Mouse (Mus musculus): ENCODE measurements around the gene Foxs1. TPM values are rescaled to one million over a fixed set of nuclear protein-coding genes. Genes with fewer than 3 reads are reported as not detected.

The Foxs1 gene
- total RNA-seq, 2 experiments from 2014 or later: 1.8 to 2.4 TPM

GRCm38 (mm10) chr2:152903586-152903985 is 29.4 kb downstream of the Foxs1 start:
- DNase-seq: no peak

DNA sequence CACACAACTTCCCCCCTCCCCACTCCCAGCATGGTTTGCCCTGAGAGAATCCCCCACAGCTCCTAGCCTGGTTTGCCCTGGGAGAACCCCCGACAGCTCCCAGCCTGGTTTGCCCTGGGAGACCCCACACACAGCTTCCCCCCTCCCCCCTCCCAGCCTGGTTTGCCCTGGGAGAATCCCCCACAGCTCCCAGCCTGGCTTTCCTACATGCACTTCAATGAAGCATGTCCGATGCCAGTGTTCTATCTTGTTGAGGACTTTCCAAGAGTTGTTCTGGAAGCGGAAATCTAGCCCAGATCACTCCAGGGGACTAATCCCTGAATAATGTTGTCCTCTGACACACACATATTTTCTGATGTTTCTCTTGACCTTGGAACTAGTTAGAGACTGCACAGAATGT is 30.4 kb downstream of the Foxs1 start:
- DNase-seq: no peak

- no peak for DNase-seq
Observed at GRCm38 (mm10) chr2:152901296-152901695, 31.7 kb downstream of the Foxs1 start.

GRCm38 (mm10) chr2:152899011-152899410 is 34.0 kb downstream of the Foxs1 start:
- DNase-seq: peak; percentile 49

- DNase-seq: no peak
Observed at GRCm38 (mm10) chr2:152896926-152897325, 36.1 kb downstream of the Foxs1 start.

- no peak for DNase-seq
Observed at GRCm38 (mm10) chr2:152895834-152896233, 37.2 kb downstream of the Foxs1 start.

DNA sequence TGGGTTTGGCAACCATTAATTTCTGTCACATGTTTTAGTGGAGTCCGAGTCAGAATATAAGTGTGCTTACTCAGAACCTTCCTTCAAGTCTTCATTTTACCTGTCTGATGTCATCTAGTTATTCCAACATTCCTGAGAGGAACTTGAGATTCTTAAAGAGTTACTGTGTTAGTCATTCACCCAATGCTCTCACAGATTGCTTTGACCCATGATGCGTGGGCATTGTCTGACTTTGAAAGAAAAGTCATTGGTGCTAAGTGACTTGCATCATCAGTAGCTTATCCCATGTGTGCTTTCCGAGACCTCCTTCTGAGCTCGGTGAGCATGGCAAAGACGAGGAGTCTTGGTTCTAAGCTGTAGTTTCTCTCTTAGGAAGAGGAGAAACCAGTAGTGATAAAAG is 44.2 kb downstream of the Foxs1 start:
- DNase-seq: no peak

GRCm38 (mm10) chr2:152887230-152887629 is 45.8 kb downstream of the Foxs1 start:
- DNase-seq: no peak

GRCm38 (mm10) chr2:152884101-152884645 is 48.8 kb downstream of the Foxs1 start:
- DNase-seq: no peak

Other genes starting within 250 kb of the Foxs1 start
- 10 to 100 TPM; 11.3 to 11.5 TPM for gene Mcts2, start 246.2 kb downstream of the Foxs1 start, total RNA-seq (2021)
- gene Id1, start 197.0 kb downstream of the Foxs1 start, total RNA-seq (2021): 10 to 100 TPM in 1 of 2 experiments, 1 to 10 TPM in 1; 9.7 to 14.0 TPM
- 1 to 10 TPM; 2.2 to 2.7 TPM for gene Cox4i2, start 179.0 kb downstream of the Foxs1 start, total RNA-seq (2021)
- 10 to 100 TPM; 13.8 to 16.4 TPM for gene Bcl2l1, start 101.5 kb downstream of the Foxs1 start, total RNA-seq (2021)
- gene Tpx2, start 85.2 kb downstream of the Foxs1 start, total RNA-seq (2021): 1 to 10 TPM in 1 of 2 experiments, under 1 TPM in 1; 0.92 to 1.5 TPM
- 100 to 1,000 TPM; 290 to 471 TPM for gene Mylk2, start 21.9 kb downstream of the Foxs1 start, total RNA-seq (2021)
- 1 to 10 TPM; 1.1 to 1.5 TPM for gene Dusp15, start 18.5 kb upstream of the Foxs1 start, total RNA-seq (2021)
- not detected for gene Ttll9, start 29.3 kb upstream of the Foxs1 start, total RNA-seq (2021)
- gene Pdrg1, start 82.2 kb upstream of the Foxs1 start, total RNA-seq (2021): 10 to 100 TPM; 71.0 to 76.9 TPM
- gene Xkr7, start 98.6 kb upstream of the Foxs1 start, total RNA-seq (2021): under 1 TPM; 0.15 to 0.19 TPM
- gene Ccm2l, start 132.7 kb upstream of the Foxs1 start, total RNA-seq (2021): 1 to 10 TPM; 5.0 to 5.1 TPM
- gene Hck, start 175.3 kb upstream of the Foxs1 start, total RNA-seq (2021): under 1 TPM; 0.21 to 0.26 TPM
- gene Tm9sf4, start 228.1 kb upstream of the Foxs1 start, total RNA-seq (2021): 10 to 100 TPM; 33.7 to 34.9 TPM

Measured in gastrocnemius, postnatal 25 days (tissue).